Mouse (Mus musculus) regulatory T cell (primary cell): ENCODE measurements at regions not wholly inside any gene's neighbourhood (a gene's known extent, or its start where the extent isn't known, plus 50 kb on each side); places are given as distances from the start of the nearest gene placed in this dataset.

Experiments used
- in situ Hi-C: fragments of 300-600 bp; cut with MboI, MseI; formaldehyde crosslinking; loops from one replicate; pipeline ENCODE4 v1.15.1; 2025; ENCODE audit warnings: high pct_unique_total_duplicates

- in situ Hi-C loops, result no loop called here
Measured at GRCm38 (mm10) chr4:105327711-105328471, 170.7 kb downstream of the Plpp3 start.

GRCm38 (mm10) chr4:105328776-105329175 lies 171.6 kb downstream of the Plpp3 start:
- in situ Hi-C loops, result no loop called here

DNA sequence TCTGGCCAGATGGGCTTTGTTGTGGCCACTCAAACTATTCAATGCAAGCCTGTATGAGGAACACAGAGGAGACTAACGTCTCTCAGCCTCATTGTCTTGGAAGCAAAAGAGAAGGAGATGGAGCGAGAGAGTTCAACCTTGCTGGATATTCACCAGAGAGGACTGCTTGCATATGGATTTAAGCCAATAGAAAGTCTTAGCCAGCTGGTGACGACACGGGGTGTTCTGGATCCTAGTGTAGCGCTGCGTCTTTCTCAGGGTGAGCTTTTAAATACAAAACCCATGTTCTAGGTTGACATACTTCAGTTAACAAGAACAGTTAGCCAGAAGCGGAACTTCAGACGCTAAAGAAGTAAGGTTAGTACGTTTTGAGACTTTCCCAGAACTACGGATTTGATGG lies 174.9 kb downstream of the Plpp3 start:
- in situ Hi-C loops, result loop anchor here (10.0 kb wide), 1 partner anchor 267 kb away; no protein-coding TSS in a partner anchor

DNA sequence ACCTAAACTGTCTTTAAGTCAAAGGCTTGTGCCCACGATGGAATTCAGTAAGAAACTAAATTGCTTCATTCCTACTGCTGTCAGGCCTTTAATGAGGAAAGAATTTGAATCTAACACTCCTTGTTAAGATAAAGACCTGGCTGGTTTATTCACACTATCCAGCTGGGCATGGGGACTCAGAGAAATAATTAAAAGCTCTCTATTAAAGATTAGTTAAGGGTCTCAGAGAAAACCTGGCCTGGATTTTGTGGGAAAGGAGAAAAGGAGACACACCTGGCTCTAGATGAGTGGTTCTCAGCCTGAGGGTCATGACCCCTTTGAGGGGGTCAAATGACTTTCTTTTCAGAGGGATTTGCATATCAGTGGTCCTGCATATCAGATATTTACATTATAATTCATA lies 178.7 kb downstream of the Plpp3 start:
- in situ Hi-C loops, result loop anchor here (10.0 kb wide), 1 partner anchor 271 kb away; no protein-coding TSS in a partner anchor

- in situ Hi-C loops, result loop anchor here (10.0 kb wide), 1 partner anchor 272 kb away; no protein-coding TSS in a partner anchor
Measured at GRCm38 (mm10) chr4:105336557-105336956, 179.4 kb downstream of the Plpp3 start.

GRCm38 (mm10) chr4:105338131-105338530 lies 181.0 kb downstream of the Plpp3 start:
- in situ Hi-C loops, result loop anchor here (10.0 kb wide), 1 partner anchor 273 kb away; no protein-coding TSS in a partner anchor

DNA sequence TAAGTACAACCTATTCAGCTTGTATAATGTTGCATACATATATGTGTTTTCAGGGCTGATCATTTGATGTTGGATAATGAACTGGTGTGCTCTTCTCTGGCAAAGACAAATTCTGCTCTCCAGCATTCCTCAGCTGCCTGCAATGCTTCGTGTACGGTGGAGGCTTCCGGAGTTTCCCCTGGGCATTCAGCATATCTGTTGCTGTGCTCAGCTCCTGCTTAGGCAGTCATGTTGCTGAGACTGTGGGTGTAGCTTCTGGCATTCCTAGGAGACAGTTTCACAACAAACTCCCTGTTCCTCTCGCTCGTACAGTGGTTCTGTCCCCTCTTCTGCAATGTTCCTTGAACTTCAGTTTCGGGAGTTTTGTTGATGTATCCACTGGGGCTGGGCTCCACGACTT lies 181.7 kb downstream of the Plpp3 start:
- in situ Hi-C loops, result loop anchor here (10.0 kb wide), 1 partner anchor 274 kb away; no protein-coding TSS in a partner anchor

- in situ Hi-C loops, result no loop called here
Measured at GRCm38 (mm10) chr4:105341274-105341673, 184.1 kb downstream of the Plpp3 start.

- in situ Hi-C loops, result no loop called here
Measured at GRCm38 (mm10) chr4:105346846-105347245, 189.7 kb downstream of the Plpp3 start.

GRCm38 (mm10) chr4:105347911-105348310 lies 190.8 kb downstream of the Plpp3 start:
- in situ Hi-C loops, result no loop called here

DNA sequence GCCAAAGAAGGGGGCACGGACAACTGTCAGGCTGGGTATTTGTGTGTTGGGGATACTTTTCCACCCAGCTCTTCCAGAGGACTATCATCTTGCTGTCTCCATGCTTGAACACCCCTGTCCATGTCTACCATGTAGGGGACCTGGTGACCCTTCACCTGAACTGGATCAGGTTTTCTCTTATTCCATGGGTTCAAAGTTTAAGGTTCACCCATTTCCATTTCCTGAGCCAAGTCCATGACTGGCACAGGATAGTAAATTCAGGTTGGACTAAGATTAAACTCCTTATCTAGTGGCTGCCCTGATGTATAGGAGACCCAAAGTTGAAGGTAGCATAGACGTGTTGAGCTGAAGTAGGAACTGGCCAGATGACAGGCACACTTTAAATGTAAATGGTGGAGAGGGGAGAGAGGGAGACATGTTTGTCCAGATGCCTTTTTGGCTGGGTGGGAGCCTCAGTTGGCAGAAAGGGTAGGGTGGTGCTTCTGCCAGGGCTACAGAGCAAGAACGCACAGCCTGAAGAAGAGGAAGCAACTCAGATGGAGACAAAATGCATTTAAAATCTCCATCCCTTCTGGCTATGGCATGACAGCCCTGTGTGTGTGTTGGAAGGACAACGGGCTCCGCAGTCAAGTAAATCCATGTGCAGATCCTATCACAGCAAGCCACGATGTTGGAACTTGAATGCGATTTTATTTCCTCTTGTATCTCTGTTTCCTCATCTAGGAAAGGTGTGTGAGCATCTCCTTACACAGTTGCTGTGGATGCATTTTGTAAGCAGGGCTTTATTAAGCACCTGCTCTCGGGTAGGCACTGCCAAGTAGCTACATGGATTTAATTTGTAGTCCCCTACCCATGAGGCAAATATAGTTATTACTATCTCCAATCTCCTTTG lies 192.4 kb downstream of the Plpp3 start:
- in situ Hi-C loops, result no loop called here

DNA sequence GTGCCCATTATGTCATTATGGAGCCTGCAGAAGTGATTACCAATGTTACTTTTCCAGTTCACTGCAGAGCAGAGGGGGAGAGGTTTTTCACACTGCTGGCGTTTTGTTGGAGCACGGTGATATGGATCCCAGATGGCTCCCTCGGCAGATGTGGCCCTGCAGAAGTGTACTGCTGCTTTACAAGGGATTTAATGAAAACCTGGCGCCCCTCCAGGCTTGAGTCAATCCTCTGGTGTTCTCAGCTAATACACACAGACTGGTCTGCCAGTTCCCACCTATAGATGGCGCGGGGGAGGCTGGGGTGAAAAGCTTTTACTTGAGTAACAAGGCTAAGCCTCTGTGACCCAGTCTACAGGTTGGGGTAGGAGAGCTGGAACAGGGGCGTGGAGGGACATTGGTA lies 195.2 kb downstream of the Plpp3 start:
- in situ Hi-C loops, result no loop called here

- in situ Hi-C loops, result no loop called here
Measured at GRCm38 (mm10) chr4:105352953-105353352, 195.8 kb downstream of the Plpp3 start.

DNA sequence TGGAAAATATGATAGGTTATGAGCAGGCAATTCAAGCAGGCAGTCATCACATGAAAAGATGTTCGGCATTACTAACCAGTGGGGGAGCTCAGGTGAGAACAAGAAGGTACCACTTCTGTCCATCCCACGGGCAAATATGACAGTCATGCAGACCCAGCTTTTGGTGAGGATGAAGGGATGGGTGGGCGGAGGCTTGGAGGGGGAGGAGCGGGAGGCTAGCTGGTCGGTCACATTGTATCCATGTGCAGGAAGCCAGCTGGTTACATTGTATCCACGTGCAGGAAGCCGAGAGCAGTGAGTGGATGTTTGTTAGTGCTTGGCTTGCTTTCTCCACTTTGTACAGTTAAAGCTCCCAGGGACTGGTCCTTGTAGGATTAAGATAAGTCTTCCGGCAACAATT lies 196.9 kb downstream of the Plpp3 start:
- in situ Hi-C loops, result no loop called here

DNA sequence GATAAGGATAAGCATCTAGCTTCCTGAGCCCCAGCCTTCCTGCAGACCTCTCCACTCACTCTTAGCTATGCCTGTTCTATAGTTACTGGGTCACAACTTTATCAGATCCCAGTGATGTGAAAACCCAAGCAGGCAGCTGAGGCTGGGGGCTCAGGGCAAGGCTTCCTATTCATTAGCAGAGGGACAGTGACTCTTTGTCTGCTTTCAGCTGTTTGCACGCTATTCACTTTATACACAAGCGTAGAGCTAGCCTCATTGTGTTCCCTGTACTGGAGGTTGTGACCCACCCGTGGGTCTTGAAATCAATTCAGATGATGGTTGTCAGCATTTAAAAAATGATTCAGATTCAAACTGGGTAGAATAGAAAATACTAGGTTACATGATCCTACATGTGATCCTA lies 199.5 kb downstream of the Plpp3 start:
- in situ Hi-C loops, result no loop called here

DNA sequence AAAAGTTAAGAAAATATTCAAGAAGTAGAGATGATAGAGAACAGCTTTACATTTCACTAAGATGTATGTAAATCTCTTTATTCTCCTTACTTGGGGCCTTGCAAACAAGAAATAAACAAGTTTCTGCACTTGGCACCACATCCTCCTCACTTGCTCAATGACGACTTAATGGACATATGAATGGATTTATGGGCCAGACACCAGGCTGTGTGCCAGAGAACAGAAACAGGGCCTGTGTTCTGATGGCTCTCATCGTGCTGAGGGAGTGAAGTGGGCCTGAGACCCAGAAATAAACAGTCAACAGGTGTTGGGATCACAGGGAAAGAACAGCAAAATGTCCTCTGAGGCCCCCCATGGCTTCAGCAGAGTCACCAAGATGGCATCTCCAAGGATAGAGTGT lies 201.6 kb downstream of the Plpp3 start:
- in situ Hi-C loops, result no loop called here

GRCm38 (mm10) chr4:105364496-105364895 lies 207.3 kb downstream of the Plpp3 start:
- in situ Hi-C loops, result no loop called here

DNA sequence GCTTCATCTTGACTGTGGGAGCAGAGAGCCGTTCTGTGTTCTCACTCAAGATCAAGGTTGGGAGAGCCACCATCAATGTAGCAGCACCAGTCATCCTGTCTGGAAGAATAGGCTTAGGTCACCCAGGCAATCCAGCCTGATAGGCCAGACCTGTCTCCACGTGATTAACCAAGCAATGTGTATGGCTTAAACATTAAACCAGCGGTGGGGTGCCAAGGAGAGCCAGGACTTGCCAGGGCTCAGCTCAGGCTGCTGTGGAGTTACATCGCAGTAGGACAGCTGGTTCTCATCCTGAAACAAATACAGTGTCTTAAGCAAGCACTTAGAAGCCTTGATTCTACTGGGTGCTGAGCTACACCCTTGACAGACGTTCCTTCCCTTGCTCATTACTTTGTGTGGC lies 207.9 kb downstream of the Plpp3 start:
- in situ Hi-C loops, result no loop called here

GRCm38 (mm10) chr4:105376591-105376990 lies 219.4 kb downstream of the Plpp3 start:
- in situ Hi-C loops, result no loop called here

DNA sequence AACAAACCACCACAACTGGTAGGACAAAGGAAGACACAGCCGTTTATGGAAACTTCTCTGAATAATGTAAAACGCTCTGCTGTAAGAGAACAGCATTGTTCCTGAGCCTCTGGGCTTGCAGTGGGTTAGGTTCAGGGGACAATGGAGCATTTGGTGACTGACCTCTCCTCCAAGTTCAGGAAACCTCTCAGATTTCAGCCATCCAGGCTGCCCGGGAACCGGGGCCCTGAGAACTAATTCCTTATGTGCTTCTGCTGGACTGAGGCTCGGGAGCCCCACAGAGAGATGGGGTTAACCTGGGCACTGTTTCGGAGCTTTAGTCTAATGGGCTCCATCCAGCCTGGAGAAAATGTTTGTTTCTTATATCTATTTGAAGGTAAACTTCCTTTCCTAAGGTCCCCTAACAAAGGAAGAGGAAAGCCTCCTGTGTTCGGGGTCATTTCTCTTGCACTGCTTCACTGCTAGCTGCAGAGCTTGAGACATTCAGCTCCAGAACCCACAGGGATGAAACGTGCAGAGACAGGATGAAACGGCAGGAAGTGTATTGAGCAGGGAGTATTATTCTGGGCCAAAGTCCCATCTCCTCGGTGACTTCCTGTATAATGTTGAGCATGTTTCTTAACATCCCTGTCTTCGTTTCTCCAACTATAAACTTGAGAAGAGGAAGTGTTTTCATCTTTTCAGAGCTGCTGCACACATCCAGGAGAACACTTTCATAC lies 220.5 kb downstream of the Plpp3 start:
- in situ Hi-C loops, result no loop called here

DNA sequence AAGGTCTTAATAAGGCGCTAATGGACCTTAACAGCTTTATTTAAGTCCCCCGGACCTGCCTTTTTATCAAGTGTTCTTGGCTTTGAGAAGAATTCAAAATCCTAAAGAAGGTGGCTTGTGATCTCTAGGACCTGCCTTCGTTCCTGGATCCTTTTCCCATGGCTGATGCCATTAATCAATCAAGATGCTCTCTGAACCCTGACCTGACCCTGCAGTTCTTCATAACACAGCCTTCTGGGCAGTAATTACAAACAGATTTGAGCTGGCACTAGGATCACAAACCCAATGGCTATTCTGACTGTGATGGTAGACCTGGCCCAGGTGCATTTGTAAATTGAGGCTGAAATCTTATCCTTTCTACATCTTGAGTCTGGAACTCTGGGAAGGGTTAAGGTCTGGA lies 227.7 kb downstream of the Plpp3 start:
- in situ Hi-C loops, result no loop called here

DNA sequence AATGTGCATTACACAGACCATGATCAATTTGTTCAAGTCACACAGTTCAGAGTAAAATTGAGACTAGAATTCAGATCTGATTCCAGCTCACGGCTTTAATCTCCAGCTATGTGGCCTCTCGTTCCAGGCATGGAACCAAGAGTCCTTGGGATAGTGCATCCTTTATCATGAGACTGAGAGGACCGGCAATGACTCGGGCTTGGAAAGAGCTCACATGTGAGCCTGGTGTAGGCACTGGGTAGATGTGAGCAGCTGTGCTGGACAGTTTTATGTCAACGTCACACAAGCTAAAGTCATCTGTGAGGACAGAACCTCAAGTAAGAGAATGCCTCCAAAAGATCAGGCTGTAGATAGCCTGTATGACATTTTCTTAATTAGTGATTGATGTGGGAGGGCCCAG lies 228.3 kb downstream of the Plpp3 start:
- in situ Hi-C loops, result no loop called here
